Mouse (Mus musculus): ENCODE measurements around the gene Tppp3.

The Tppp3 gene

DNA sequence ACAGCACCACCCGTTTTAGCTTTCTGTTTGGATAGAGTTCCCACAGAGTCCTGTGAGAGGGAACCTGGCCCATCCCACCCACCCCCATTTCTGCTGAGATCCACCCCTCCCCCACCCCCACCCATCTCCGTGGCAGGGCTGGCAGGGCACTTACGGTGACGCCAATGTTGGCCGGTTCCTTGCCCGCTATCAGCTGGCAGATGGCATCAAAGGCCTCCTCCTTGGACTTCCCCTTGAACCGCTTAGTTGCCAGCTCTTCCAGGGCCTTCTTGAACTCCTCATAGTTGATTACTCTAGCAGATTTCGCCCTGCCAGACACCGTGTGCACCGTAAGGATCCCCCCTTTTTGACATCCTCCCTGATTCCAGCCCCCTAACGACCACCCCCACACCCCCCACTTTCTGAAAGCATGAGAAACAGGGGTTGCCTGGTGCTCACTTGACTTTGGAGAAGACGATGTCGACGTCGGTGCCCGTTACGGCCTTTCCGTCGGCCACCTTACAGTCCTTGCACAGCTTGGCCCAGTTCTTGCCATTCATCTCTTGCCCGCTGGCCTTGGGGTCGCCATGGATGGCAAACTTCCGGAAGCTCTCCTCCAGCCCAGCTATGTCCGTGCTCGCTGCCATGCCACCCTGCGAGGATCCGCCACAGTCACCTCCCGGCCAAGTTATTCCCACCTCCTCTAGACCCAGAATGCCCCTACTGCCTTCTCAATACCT is 3.2 kb downstream of the Tppp3 start:
- DNase-seq (ENCODE audit: low read depth in 2 of 2, low spot score in 2 of 2): no peak

DNA sequence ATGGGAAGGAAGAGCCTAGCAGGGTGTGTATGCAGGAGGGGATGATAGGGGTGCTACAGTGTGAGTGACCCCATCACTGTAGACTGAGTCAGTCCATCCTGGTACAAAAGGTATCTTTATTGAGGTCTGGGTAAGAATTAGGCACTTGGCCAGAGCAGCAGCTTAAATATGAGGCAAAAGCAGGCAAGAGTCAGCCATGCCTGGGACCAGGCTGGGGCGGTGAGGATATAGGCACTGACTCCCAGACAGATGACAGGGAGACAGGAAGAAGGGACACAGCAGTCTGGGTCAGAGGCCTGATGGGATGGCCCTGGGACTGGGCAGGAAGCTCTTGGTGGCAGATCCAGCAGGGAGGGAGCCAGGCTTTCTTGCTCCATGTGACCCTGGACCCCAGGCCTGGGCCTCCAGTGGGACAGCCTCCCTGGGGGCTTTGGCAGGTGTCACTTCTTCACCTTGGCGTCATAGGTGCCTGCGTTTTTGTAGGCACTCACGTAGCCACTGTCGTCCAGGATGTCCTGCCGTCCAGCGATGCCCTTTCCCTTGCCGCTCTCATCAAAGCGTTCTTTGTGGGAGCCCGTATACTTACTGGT is 3.8 kb downstream of the Tppp3 start:
- DNase-seq (ENCODE audit: low read depth in 2 of 2, low spot score in 2 of 2): no peak

GRCm38 (mm10) chr8:105466700-105467291 is 4.5 kb downstream of the Tppp3 start:
- no peak for DNase-seq (ENCODE audit: low read depth in 2 of 2, low spot score in 2 of 2)

GRCm38 (mm10) chr8:105466246-105466645 is 5.1 kb downstream of the Tppp3 start:
- no peak for DNase-seq (ENCODE audit: low read depth in 2 of 2, low spot score in 2 of 2)

DNA sequence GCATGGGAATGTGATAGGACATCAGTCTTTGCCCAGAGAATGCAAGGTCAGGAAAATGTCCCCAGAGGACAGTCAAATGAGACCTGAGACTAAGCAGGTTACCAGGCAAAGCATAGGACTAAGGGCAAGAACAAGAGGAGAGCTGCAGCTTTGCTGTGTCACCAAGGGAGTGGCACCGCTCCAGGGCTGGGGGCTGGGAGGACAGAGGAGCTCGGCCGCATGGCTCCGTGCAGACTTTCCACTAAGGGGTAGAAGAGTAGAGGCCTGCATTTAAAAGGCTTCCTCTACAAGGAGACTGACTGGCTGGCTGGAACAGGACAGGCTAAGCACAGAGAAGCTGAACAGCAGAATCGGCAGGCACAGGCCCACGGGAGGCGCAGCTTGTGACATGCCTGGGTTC is 6.7 kb downstream of the Tppp3 start:
- no peak for DNase-seq (ENCODE audit: low read depth in 2 of 2, low spot score in 2 of 2)

- no peak for DNase-seq (ENCODE audit: low read depth in 2 of 2, low spot score in 2 of 2)
Measured at GRCm38 (mm10) chr8:105461085-105461803, 10.1 kb downstream of the Tppp3 start.

GRCm38 (mm10) chr8:105455218-105455617 is 16.1 kb downstream of the Tppp3 start:
- no peak for DNase-seq (ENCODE audit: low read depth in 2 of 2, low spot score in 2 of 2)

DNA sequence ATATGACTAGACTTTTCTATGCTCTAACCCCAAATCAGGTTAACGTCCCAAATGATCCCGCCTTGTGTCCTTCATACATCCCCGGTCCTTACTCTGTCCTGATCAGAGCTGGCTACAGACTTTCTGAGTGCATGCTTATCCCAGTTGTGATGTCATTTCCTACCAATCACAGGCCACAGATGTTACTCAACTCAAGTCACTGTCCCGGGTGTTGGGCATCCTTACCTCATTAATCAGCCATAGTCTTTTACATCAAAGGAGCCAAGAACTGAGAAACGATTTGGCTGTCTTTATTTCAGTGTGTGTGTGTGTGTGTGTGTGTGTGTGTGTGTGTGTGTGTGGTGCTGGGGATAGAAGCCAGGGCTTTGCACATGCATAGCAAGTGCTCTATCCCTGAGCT is 17.2 kb downstream of the Tppp3 start:
- no peak for DNase-seq (ENCODE audit: low read depth in 2 of 2, low spot score in 2 of 2)

- DNase-seq (ENCODE audit: low read depth in 2 of 2, low spot score in 2 of 2): no peak
Measured at GRCm38 (mm10) chr8:105453296-105453695, 18.0 kb downstream of the Tppp3 start.

- DNase-seq (ENCODE audit: low read depth in 2 of 2, low spot score in 2 of 2): no peak
Measured at GRCm38 (mm10) chr8:105451903-105452603, 19.3 kb downstream of the Tppp3 start.

- DNase-seq (ENCODE audit: low read depth in 2 of 2, low spot score in 2 of 2): no peak
Measured at GRCm38 (mm10) chr8:105450977-105451376, 20.3 kb downstream of the Tppp3 start.

GRCm38 (mm10) chr8:105448596-105448995 is 22.7 kb downstream of the Tppp3 start:
- no peak for DNase-seq (ENCODE audit: low read depth in 2 of 2, low spot score in 2 of 2)

GRCm38 (mm10) chr8:105448188-105448587 is 23.1 kb downstream of the Tppp3 start:
- DNase-seq (ENCODE audit: low read depth in 2 of 2, low spot score in 2 of 2): no peak

DNA sequence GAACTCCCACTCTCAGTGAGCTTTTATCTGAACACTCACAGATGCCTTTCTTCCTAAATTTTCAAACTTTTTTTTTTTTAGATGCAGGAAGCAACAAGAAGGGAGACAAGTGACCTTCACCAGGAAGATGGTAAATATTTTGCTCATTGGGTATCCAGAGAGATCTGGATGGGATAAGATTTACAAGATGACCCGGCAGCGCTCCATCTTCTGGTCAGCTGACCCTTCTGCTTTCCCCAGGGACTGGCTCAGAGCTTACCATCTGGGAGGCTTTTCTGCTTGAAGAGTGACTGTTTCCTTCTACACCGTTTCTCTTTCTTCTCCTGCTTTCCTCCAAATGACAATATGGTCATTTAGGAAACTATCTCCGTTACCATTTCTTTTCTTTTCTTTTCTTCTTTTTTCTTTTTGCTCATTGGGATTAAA is 25.2 kb downstream of the Tppp3 start:
- DNase-seq (ENCODE audit: low read depth in 2 of 2, low spot score in 2 of 2): no peak

GRCm38 (mm10) chr8:105445296-105446126 is 25.8 kb downstream of the Tppp3 start:
- no peak for DNase-seq (ENCODE audit: low read depth in 2 of 2, low spot score in 2 of 2)

DNA sequence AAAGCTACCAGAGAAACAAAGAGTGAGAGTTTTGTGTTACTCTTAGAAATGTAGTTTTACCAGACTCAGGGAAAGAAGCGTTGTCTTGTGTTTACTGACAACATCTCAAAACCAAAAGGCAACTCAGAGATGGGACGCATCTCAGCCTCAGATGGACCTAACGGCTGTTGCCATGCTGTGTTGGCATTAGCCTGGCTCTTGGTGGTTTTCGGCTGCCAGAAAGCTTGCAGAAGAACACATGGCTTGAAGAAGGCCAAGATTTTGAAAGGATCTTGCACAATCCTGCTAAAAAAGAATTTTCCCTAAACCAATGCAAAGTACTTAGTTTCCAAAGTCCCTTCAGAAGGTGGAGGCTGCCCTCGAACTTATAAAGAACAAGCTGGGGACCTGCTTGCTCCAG is 28.7 kb downstream of the Tppp3 start:
- no peak for DNase-seq (ENCODE audit: low read depth in 2 of 2, low spot score in 2 of 2)

DNA sequence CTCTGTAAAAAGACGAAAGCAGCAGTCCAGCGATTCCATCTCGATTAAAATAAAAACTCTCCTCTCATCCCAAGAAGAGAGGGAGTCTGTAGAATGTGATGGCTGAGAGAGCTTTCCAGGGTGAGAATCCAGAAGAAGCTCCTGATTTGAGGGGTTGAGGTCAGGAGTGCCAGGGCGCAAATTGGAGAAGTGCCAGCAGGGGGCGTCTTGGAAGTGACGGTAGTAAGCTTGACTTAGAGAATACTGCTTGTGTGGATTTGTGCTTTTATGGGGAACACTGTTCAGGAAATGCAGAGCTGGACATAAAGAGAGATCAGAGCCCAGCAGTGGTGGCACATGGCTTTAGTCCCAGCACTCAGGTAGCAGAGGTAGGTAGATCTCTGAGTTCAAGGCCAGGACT is 29.9 kb downstream of the Tppp3 start:
- peak in 1 of 2 experiments; percentile 21 for DNase-seq (ENCODE audit: low read depth in 2 of 2, low spot score in 2 of 2)

- no peak for DNase-seq (ENCODE audit: low read depth in 2 of 2, low spot score in 2 of 2)
Measured at GRCm38 (mm10) chr8:105438865-105439264, 32.5 kb downstream of the Tppp3 start.

GRCm38 (mm10) chr8:105437078-105437748 is 34.1 kb downstream of the Tppp3 start:
- no peak for DNase-seq (ENCODE audit: low read depth in 2 of 2, low spot score in 2 of 2)

- no peak for DNase-seq (ENCODE audit: low read depth in 2 of 2, low spot score in 2 of 2)
Measured at GRCm38 (mm10) chr8:105436218-105436617, 35.1 kb downstream of the Tppp3 start.

All from CD8-positive naive resting alpha-beta T cell, adult 2 months (primary cell).